In genomic region chr2:51290659-51291260, GRCm38 (mm10) we compare ENCODE assay signal across 11 mouse cellular contexts.
DNase-seq lines count a peak whose midpoint lies in the region; ATAC-seq and TF ChIP-seq lines count a peak whose summit lies in the region.
"Had no signal": no experiment of that assay in that cellular context is flagged by ENCODE, and none has a peak within 500 bp of the region (broad histone marks: within the 10 kb centered on the region; RNA-seq: fewer than 3 reads in every experiment).

No protein-coding gene starts in this region.

- CTCF ChIA-PET in Patski (lab: Charles Lee), result interaction anchor here (1.1 to 1.4 kb wide), 2 partner anchors 13 to 15 kb away, joined by 3 read pairs; no protein-coding TSS in a partner anchor

- H3K4me3 ChIP-seq in kidney, embryonic 16.5 days (ENCODE audit: low read length), result no peak overlapping the region
- H3K4me3 ChIP-seq in embryonic fibroblast, embryonic 13.5 days (ENCODE audit: insufficient read depth, low read length), result no peak overlapping the region

- peaks cover 4% of the 10 kb centered on the region; the same call in 1 of the 2 replicates for H3K4me1 ChIP-seq in kidney, embryonic 16.5 days (ENCODE audit: insufficient read depth, low read length)
- H3K4me1 ChIP-seq in embryonic fibroblast, embryonic 13.5 days (ENCODE audit: control insufficient read depth, insufficient read depth, low read length), result peaks cover 5% of the 10 kb centered on the region

- in situ Hi-C loops in Patski (cut with MboI; ENCODE audit: low pct_unique_long_range_greater_than_20kb), result no loop called here

- no peak for TF ChIP-seq CTCF in Patski (IDR thresholded peaks at IDR 0.05)
- no peak for TF ChIP-seq CTCF in embryonic fibroblast, embryonic 13.5 days (IDR thresholded peaks at IDR 0.05; ENCODE audit: borderline replicate concordance, insufficient read depth, low read length)

- TF ChIP-seq POLR2A in embryonic fibroblast, embryonic 13.5 days (IDR thresholded peaks at IDR 0.05; ENCODE audit: low read depth, low read length), result no peak

- no peak overlapping the region for H3K9ac ChIP-seq in kidney, embryonic 16.5 days (replicated peaks; ENCODE audit: low read length)

- peak; percentile 69; the same call in 1 of the 2 replicates for ATAC-seq in kidney, embryonic 16.5 days (ENCODE audit: low FRiP score, low TSS enrichment)
- ATAC-seq in Patski, result peak; percentile 92

- 40% methylated on average over 5 of the region's 5 CpGs for WGBS in kidney, embryonic 16.5 days

- H3K36me3 ChIP-seq in kidney, embryonic 16.5 days (ENCODE audit: insufficient read depth, low read length), result no peaks in the 10 kb centered on the region

- H3K27ac ChIP-seq in kidney, embryonic 16.5 days (ENCODE audit: low read length), result no peak overlapping the region
- peak overlapping the region; percentile 71 for H3K27ac ChIP-seq in embryonic fibroblast, embryonic 13.5 days (ENCODE audit: insufficient read depth, low read length)

- no peak overlapping the region for H3K4me2 ChIP-seq in kidney, embryonic 16.5 days (replicated peaks; ENCODE audit: low read depth, low read length)

- no peaks in the 10 kb centered on the region for H3K27me3 ChIP-seq in kidney, embryonic 16.5 days (ENCODE audit: insufficient read depth, low read length)
- H3K27me3 ChIP-seq in Patski, result no peaks in the 10 kb centered on the region

- POLR2A ChIA-PET in Patski (lab: Charles Lee), result no interaction called here

- no peak for DNase-seq in kidney, postnatal 36 days
- no peak for DNase-seq in Patski (ENCODE audit: low read depth, low spot score)
- DNase-seq in mesoderm, embryonic 11.5 days (ENCODE audit: low read depth, low spot score), result peak; percentile 45
- no peak for DNase-seq in thymus, postnatal 0 days (ENCODE audit: low spot score)
- no peak for DNase-seq in spleen, postnatal 4 days (ENCODE audit: low spot score in 2 of 2)
- no peak for DNase-seq in cerebellum, postnatal 4 days (ENCODE audit: low spot score in 2 of 2)
- DNase-seq: adrenal gland, adult 8-10 months; gastrocnemius, postnatal 36 days; lung, postnatal 10 days had no signal

- no peaks in the 10 kb centered on the region for H3K9me3 ChIP-seq in kidney, embryonic 16.5 days (ENCODE audit: low read length)
